Mouse (Mus musculus): ENCODE data around the gene Sephs1. TPM values are rescaled to one million over a fixed set of nuclear protein-coding genes. Genes with fewer than 3 reads are reported as not detected.

Sephs1 gene
- 13.7 and 19.7 TPM in 2 replicates for total RNA-seq (2015; ENCODE audit: low replicate concordance)
- total RNA-seq (2017; ENCODE audit: low replicate concordance): 42.4 and 47.5 TPM in 2 replicates

DNA sequence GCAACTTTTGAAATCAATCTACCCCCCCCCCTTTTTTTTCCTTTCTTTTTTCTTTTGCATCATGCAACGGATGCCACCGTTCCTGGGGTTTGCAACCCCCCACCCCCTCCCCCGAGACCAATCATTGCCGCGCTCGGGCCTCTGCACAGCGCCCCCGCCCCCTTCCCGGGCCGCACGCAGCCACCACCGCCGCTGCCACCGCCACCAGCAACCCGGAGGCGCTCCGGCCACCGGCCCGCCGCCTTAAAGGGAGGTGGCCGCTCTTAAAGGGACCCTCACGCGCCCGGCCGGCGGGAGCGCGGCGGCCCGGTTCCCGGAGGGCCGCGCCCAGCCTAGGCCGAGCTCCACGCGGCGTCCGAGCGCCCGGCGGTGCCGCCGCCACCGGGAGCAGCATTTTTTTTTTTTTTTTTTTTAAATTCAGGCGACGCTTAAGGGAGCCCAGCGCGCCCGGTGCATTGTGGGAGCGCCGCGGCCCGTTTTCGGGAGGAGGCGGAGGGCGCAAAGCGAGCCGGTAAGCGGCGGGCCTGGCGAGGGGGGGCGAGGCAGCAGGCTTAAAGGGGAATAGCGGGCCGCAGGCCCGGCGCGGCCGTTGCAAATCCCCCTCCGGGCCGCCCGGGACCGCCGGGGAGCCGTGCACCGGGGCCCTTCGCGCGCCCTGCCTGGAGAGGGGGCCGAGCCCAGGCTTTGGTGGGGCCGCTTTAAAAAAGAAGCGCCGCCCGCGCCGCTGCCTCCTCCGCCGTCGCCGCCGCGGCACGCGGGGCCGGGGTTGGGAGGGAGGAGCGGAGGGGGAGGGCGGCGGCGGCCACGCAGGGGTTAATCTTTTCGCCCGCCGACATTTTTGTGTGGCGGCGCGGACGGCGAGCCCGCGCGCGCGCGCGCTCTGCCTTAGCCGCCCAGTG, at the start of gene Sephs1:
Gene Sephs1 (plus strand): TSS at position 215 of the 899 bp plus-strand sequence.
- ATAC-seq (replicated peaks; ENCODE audit: low FRiP score, poor library complexity, severe bottlenecking): peak; percentile 74

DNA sequence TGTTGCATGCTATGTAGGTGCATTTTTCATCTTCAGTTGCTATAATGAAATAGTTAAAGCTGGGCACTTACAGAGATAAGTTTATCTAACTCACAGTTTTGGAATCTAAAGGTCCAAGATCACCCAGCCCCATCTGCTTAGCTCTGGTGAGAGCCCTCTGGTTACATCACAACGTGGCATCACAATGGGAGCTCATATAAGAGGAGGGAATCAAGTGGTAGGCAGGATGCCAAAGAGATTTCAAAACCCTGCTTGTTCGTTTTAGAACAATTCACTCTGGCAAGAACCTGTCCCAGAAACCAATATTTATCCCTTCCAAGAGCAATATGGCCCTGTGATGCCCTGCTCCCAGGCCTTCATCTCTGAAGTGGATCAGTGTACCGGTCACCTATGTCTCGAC, 49.2 kb upstream of the Sephs1 start:
- no peak for ATAC-seq (replicated peaks; ENCODE audit: low FRiP score, poor library complexity, severe bottlenecking)

DNA sequence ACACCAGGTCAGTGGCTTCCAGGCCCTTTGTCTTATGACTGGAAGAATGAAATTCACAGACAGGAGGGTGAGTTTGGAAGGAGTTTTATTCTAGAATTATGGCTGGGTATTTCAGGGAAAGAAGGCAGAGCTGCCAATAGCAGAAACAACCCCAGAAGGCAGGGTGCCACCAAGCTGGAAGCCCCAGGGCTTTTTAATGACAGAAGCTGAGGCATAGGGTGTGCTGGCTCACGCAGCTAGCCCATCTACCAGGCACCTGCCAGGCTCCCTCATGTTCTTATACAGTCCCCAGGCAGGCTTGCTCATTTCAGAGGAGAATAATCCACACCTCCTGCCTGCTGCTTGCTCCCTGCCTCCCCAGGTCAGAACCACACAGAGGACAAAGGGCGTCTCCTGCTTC, 31.9 kb upstream of the Sephs1 start:
- ATAC-seq (replicated peaks; ENCODE audit: low FRiP score, poor library complexity, severe bottlenecking): no peak

GRCm38 (mm10) chr2:4857186-4857585, 24.2 kb upstream of the Sephs1 start:
- no peak for ATAC-seq (replicated peaks; ENCODE audit: low FRiP score, poor library complexity, severe bottlenecking)

- ATAC-seq (replicated peaks; ENCODE audit: low FRiP score, poor library complexity, severe bottlenecking): no peak
Observed at GRCm38 (mm10) chr2:4858161-4858560, 23.2 kb upstream of the Sephs1 start.

DNA sequence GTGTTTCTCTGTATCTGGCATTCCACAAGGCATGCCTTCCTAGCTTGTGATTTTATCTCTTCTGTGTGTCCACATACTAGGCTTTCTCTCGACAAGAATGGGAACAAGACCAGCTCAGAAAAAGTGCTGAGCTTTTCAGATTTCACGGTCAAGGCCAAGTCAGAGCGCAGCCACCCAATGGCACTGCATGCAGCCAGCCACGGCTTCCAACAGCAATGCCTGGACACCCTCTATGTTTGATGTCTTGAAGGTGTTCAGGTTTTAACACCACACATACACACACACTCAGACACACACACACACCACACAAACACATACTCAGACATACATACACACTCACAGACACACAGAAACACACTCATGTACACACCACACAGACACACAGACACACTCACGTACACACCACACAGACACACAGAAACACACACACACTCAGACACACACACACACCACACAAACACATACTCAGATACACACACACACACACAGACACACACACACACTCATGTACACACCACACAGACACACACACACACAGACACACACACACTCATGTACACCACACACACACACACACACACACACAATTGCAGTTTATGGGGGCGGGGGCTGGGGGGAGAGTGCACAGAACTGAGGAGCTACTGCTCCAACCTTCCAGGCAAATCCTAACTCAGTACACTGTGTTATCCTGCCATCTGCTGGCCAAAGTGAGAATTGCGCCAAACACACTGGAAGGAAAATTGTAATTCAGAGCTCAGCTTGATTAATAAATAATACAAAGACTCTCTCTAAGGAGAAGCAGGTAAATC, 17.2 kb upstream of the Sephs1 start:
- peak; percentile 78 for ATAC-seq (replicated peaks; ENCODE audit: low FRiP score, poor library complexity, severe bottlenecking)

- no peak for ATAC-seq (replicated peaks; ENCODE audit: low FRiP score, poor library complexity, severe bottlenecking)
Observed at GRCm38 (mm10) chr2:4864817-4865296, 16.5 kb upstream of the Sephs1 start.

- no peak for ATAC-seq (replicated peaks; ENCODE audit: low FRiP score, poor library complexity, severe bottlenecking)
Observed at GRCm38 (mm10) chr2:4868028-4868725, 13.2 kb upstream of the Sephs1 start.

DNA sequence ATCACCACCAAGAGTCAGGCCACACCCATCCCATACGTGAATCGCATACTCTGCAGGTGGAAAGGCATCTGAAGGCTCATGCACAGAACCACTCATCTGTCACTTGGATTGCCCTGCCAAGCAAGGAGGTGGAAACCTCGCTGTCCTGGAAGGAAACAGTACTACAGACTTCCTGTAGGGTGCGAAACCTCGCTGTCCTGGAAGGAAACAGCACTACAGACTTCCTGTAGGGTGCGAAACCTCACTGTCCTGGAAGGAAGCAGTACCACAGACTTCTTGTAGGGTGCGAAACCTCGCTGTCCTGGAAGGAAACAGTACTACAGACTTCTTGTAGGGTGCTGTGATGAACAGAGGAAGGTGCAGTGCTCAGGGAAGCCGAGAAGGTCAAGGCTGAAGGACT, 8.6 kb upstream of the Sephs1 start:
- no peak; the same call in 1 of the 2 replicates for ATAC-seq (replicated peaks; ENCODE audit: low FRiP score, poor library complexity, severe bottlenecking)

DNA sequence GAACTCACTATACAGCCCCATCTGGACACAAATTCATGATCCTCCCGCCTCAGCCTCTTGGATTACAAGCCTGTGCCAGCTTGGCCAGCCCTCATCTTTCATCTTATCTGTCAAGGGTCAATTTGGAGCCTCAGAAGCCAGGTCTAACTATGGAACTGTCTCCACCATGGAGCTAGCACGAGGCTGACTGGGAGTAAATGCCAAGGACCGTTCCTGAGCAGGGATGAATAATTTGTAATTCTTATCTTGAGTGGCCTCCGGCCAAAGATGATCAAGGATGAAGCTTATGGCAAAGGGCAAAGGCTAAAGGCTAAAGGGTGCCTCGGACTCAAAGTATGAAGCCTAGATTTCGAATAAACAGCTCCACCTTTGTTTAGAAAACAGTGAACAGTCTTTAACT, 8.0 kb upstream of the Sephs1 start:
- no peak for ATAC-seq (replicated peaks; ENCODE audit: low FRiP score, poor library complexity, severe bottlenecking)

- no peak for ATAC-seq (replicated peaks; ENCODE audit: low FRiP score, poor library complexity, severe bottlenecking)
Observed at GRCm38 (mm10) chr2:4875090-4875489, 6.3 kb upstream of the Sephs1 start.

DNA sequence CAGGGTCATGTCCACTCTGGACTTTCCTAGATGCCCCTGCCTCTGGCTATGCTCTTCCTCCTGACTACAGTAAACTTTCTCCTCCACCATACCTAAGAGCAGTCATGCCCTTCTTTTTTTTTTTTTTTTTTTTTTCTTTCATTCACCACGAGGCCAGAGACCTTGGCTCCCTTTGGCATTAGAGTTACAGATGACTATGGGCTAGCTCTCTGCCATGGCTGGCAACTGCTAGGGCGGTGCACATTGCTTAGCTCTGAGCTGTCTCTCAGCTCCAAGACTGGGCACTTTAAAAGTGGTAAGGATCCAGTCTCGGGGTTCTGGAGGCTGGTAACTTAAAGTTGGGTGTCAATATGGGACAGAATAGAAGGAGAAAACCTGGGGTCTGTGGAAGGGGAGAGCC, 5.2 kb upstream of the Sephs1 start:
- ATAC-seq (replicated peaks; ENCODE audit: low FRiP score, poor library complexity, severe bottlenecking): no peak

DNA sequence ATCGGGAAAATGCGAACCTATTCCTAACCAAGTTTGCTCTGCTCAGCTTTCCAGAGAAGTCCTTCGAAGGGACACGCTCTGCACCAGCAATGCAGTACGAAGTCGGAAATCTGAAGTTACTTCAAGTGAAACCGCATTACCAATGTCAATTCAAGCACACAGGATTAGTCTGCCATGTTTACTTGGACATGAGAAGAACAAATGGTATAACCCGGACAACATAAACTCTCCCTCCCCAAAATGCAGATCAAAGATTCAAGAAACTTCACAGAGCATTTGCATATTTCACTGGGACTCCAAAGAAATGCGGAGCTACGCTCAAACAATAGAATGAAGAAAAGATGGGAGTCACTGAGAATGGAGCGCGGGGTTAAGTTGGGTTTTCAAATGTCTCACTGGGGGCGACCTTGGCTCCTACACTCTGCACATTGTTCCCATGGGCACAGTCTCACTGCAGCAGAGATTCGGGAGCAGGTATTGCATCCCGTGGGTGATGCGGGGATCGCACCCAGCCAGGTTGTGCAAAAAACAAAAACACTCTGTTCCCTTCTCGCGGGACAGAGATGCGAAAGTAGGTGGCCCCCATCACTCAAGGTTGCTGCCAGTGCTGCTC, 521 bp upstream of the Sephs1 start:
- no peak for ATAC-seq (replicated peaks; ENCODE audit: low FRiP score, poor library complexity, severe bottlenecking)

- peak; percentile 33 for ATAC-seq (replicated peaks; ENCODE audit: low FRiP score, poor library complexity, severe bottlenecking)
Observed at GRCm38 (mm10) chr2:4882249-4882791, 956 bp downstream of the Sephs1 start.

GRCm38 (mm10) chr2:4883009-4883704, 1.8 kb downstream of the Sephs1 start:
- ATAC-seq (replicated peaks; ENCODE audit: low FRiP score, poor library complexity, severe bottlenecking): no peak

DNA sequence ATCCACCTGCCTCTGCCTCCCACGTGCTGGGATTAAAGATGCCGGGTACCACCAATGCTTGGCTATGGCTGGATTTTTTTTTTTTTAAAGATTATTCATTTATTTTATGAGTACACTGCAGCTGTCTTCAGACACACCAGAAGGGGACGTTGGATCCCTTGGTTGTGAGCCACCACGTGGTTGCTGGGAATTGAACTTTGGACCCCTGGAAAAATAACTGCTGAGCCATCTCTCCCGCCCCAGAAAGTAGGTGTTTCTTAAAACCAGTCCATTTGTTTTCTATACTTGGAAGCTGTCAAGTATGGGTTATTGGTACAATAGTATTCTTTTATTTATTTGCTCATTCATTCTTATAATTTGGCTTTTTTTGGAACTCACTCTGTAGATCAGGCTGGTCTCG, 5.5 kb downstream of the Sephs1 start:
- ATAC-seq (replicated peaks; ENCODE audit: low FRiP score, poor library complexity, severe bottlenecking): no peak

DNA sequence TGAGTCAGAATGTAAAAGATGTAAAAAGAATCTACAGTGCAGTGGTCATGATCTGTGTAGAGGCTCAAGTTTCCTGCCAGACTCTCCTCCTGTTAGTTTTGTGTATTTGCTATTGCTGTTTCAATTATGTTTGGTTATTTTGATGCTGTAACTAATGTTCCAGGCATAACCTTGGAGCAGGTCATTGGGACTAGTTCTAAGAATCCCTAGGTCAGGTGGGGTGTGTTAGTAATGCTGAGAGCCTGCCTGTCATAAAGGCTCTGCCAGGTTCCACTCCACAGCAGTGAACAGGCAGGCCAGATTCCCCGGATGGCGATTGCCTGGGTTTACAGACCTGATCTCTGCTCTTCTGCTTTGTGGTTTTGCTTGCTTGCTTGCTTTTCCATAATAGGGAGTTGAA, 14.2 kb downstream of the Sephs1 start:
- peak; percentile 30; the same call in 1 of the 2 replicates for ATAC-seq (replicated peaks; ENCODE audit: low FRiP score, poor library complexity, severe bottlenecking)

DNA sequence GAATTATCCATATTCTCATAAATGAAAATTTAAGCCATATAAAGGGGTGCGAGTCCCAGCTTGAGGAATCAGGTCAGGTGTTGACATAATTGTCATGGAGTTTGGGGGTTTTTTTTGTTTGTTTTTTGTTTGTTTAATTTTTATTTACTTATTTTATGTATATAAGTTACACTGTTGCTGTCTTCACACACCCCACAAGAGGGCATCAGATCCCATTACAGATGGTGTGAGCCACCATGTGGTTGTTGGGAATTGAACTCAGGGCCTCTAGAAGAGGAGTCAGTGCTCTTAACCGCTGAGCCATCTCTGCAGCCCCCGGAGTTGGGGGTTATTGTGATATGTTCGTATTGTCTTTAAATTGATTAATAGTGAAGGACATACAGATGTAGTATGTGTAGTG, 15.6 kb downstream of the Sephs1 start:
- ATAC-seq (replicated peaks; ENCODE audit: low FRiP score, poor library complexity, severe bottlenecking): no peak

- no peak for ATAC-seq (replicated peaks; ENCODE audit: low FRiP score, poor library complexity, severe bottlenecking)
Observed at GRCm38 (mm10) chr2:4900624-4901023, 19.3 kb downstream of the Sephs1 start.

Data from erythroid progenitor cell, adult 5-6 weeks (primary cell).